In genomic region chr1:132934856-132935255, GRCm38 (mm10) we compare ENCODE assay signal across 7 mouse cellular contexts. TPM values are rescaled to one million over a fixed set of nuclear protein-coding genes. Genes with fewer than 3 reads are reported as not detected.
DNase-seq lines count a peak whose midpoint lies in the region; ATAC-seq and TF ChIP-seq lines count a peak whose summit lies in the region.

No protein-coding gene starts in this region.

- H3K27ac ChIP-seq in lung, embryonic 15.5 days = no peak overlapping the region
- H3K27ac ChIP-seq in forebrain, embryonic 11.5 days (ENCODE audit: low read depth, low read length) = no peak overlapping the region
- H3K27ac ChIP-seq in hindbrain, postnatal 0 days = no peak overlapping the region
- no peak overlapping the region for H3K27ac ChIP-seq in neural tube, embryonic 13.5 days (replicated peaks)

- WGBS in lung, embryonic 15.5 days = 35% methylated on average over 7 of the region's 7 CpGs
- WGBS in forebrain, embryonic 11.5 days = 33% methylated on average over 7 of the region's 7 CpGs
- WGBS in hindbrain, postnatal 0 days = 30% methylated on average over 7 of the region's 7 CpGs
- 25% methylated on average over 7 of the region's 7 CpGs for WGBS in neural tube, embryonic 13.5 days

- H3K36me3 ChIP-seq in lung, embryonic 15.5 days = no peaks in the 10 kb centered on the region
- peaks cover 2% of the 10 kb centered on the region; the same call in 1 of the 2 replicates for H3K36me3 ChIP-seq in forebrain, embryonic 11.5 days (ENCODE audit: control insufficient read depth, insufficient read depth, low read length)
- H3K36me3 ChIP-seq in hindbrain, postnatal 0 days (ENCODE audit: insufficient read depth, low read length) = peaks cover 20% of the 10 kb centered on the region
- H3K36me3 ChIP-seq in neural tube, embryonic 13.5 days = peaks cover 24% of the 10 kb centered on the region

- H3K9me3 ChIP-seq in lung, embryonic 15.5 days = no peaks in the 10 kb centered on the region
- no peaks in the 10 kb centered on the region for H3K9me3 ChIP-seq in forebrain, embryonic 11.5 days (ENCODE audit: control insufficient read depth, low read length)
- no peaks in the 10 kb centered on the region for H3K9me3 ChIP-seq in hindbrain, postnatal 0 days (ENCODE audit: low read length)
- H3K9me3 ChIP-seq in neural tube, embryonic 13.5 days = no peaks in the 10 kb centered on the region

- no peak overlapping the region for H3K4me2 ChIP-seq in lung, embryonic 15.5 days
- H3K4me2 ChIP-seq in forebrain, embryonic 11.5 days (ENCODE audit: low read depth, low read length, severe bottlenecking) = no peak overlapping the region
- H3K4me2 ChIP-seq in hindbrain, postnatal 0 days (ENCODE audit: low read depth, low read length) = no peak overlapping the region
- H3K4me2 ChIP-seq in neural tube, embryonic 13.5 days = no peak overlapping the region

- H3K9ac ChIP-seq in lung, embryonic 15.5 days = no peak overlapping the region
- no peak overlapping the region for H3K9ac ChIP-seq in forebrain, embryonic 11.5 days (ENCODE audit: low read length)
- H3K9ac ChIP-seq in hindbrain, postnatal 0 days (replicated peaks; ENCODE audit: low read length) = no peak overlapping the region
- H3K9ac ChIP-seq in neural tube, embryonic 13.5 days = no peak overlapping the region

- ATAC-seq in lung, embryonic 15.5 days (ENCODE audit: borderline replicate concordance, extremely low read depth, low FRiP score, low TSS enrichment) = peak; percentile 34; the same call in 1 of the 2 replicates
- peak; percentile 67 for ATAC-seq in forebrain, embryonic 11.5 days (replicated peaks; ENCODE audit: low FRiP score)
- peak; percentile 76 for ATAC-seq in hindbrain, postnatal 0 days
- peak; percentile 57; the same call in 1 of the 2 replicates for ATAC-seq in neural tube, embryonic 13.5 days (ENCODE audit: low read depth)

- no peak for DNase-seq in lung, adult 18-20 months
- peak; percentile 71 for DNase-seq in cerebellum, adult 8-10 months
- peak; percentile 79 for DNase-seq in forebrain, embryonic 11.5 days (ENCODE audit: low spot score)
- peak; percentile 84 for DNase-seq in hindbrain, postnatal 0 days (ENCODE audit: low spot score)
- no peak for DNase-seq in urinary bladder, postnatal 4 days (ENCODE audit: low spot score in 2 of 2)

- TF ChIP-seq CTCF in hindbrain, postnatal 0 days (IDR thresholded peaks at IDR 0.05; ENCODE audit: low read depth) = peak; percentile 76

- no peak overlapping the region for H3K4me3 ChIP-seq in lung, embryonic 15.5 days
- H3K4me3 ChIP-seq in forebrain, embryonic 11.5 days (ENCODE audit: low read depth, low read length) = no peak overlapping the region
- H3K4me3 ChIP-seq in hindbrain, postnatal 0 days (ENCODE audit: low read length) = no peak overlapping the region
- no peak overlapping the region for H3K4me3 ChIP-seq in neural tube, embryonic 13.5 days

- H3K27me3 ChIP-seq in lung, embryonic 15.5 days = no peaks in the 10 kb centered on the region
- H3K27me3 ChIP-seq in forebrain, embryonic 11.5 days (ENCODE audit: control insufficient read depth, insufficient read depth, low read length) = no peaks in the 10 kb centered on the region
- H3K27me3 ChIP-seq in hindbrain, postnatal 0 days (ENCODE audit: insufficient read depth, low read length) = no peaks in the 10 kb centered on the region
- H3K27me3 ChIP-seq in neural tube, embryonic 13.5 days = no peaks in the 10 kb centered on the region

- no peaks in the 10 kb centered on the region for H3K4me1 ChIP-seq in lung, embryonic 15.5 days
- H3K4me1 ChIP-seq in forebrain, embryonic 11.5 days (replicated peaks; ENCODE audit: control insufficient read depth, insufficient read depth, low read length) = no peaks in the 10 kb centered on the region
- peaks cover 9% of the 10 kb centered on the region for H3K4me1 ChIP-seq in hindbrain, postnatal 0 days (ENCODE audit: insufficient read depth, low read length)
- peaks cover 11% of the 10 kb centered on the region for H3K4me1 ChIP-seq in neural tube, embryonic 13.5 days (replicated peaks)

RNA-seq across cellular contexts. Expression of gene Lrrn2, which starts 54.8 kb away (rescaled TPM):
- polyA plus RNA-seq in lung, embryonic 15.5 days (2015; fragmentation: Nextera tagmentation; extraction: Ambion mirVana) = 3.3 and 4.5 TPM in 2 replicates
- 10.2 and 11.1 TPM in 2 replicates for polyA plus RNA-seq in forebrain, embryonic 11.5 days (2014; fragmentation: Nextera tagmentation; extraction: Ambion mirVana)
- 48.3 and 51.0 TPM in 2 replicates for total RNA-seq in hindbrain, postnatal 0 days (2014; rRNA removed)
- 60.0 and 64.7 TPM in 2 replicates for polyA plus RNA-seq in hindbrain, postnatal 0 days (2015; fragmentation: Nextera tagmentation; extraction: Ambion mirVana)
- polyA plus RNA-seq in neural tube, embryonic 13.5 days (2015; fragmentation: Nextera tagmentation; extraction: Ambion mirVana) = 26.0 and 26.8 TPM in 2 replicates

Comparison
In these comparisons a context has a peak if more than half of its experiments do, and no peak if none do; other contexts are left out.
1. DNase-seq: peak in cerebellum, adult 8-10 months (single experiment), forebrain, embryonic 11.5 days (single experiment) and hindbrain, postnatal 0 days (single experiment); none in lung, adult 18-20 months (0 of 2) and urinary bladder, postnatal 4 days (0 of 2).
2. Peak in every context shown above with its lines, with median percentiles within 50 percentile points of each other: ATAC-seq.